Mouse (Mus musculus) heart, postnatal 10 days (tissue): ENCODE results near the gene Vmn1r232. TPM values are rescaled to one million over a fixed set of nuclear protein-coding genes. Genes with fewer than 3 reads are reported as not detected.
A peak's percentile ranks its signal among the peaks of the same experiment; 100 is the strongest.

ENCODE experiments used
- DNase-seq, 2 experiments: peaks; one replicate each; pipeline ENCODE4 v3.0.0; 2021
- intact Hi-C: fragments of 180-260 bp; cut with DNase I; formaldehyde crosslinking; loops from one replicate; pipeline ENCODE4 v1.15.1; 2025
- total RNA-seq, 2 experiments: library from RNA; stranded (reverse); gene quantifications; 2 replicates each; pipeline ENCODE4 v1.2.3; 2021

Gene Vmn1r232
- not detected for total RNA-seq

DNA sequence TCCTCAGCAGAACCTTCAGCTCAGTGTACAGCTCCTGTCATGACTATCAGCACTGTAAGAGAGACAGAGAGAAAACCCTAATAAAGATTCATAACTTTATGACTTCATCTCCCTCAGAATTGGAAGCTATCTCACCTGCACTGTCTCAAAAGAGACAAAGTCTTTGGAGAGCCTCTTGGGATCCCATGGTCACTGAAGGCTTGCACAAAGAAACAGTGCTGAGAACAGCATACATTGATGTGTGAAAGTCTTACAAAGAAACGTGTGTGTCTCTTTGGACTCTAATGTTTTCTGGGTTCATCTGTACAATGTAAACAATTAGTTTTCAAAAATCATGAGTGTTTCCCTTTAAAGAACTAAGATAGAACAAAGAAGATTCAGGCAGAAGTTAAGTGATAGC, at the start of gene Vmn1r232:
Gene Vmn1r232, minus strand, starts transcription at position 101 of the 400 bp plus-strand sequence.
- no peak for DNase-seq
- intact Hi-C loops: no loop called here

DNA sequence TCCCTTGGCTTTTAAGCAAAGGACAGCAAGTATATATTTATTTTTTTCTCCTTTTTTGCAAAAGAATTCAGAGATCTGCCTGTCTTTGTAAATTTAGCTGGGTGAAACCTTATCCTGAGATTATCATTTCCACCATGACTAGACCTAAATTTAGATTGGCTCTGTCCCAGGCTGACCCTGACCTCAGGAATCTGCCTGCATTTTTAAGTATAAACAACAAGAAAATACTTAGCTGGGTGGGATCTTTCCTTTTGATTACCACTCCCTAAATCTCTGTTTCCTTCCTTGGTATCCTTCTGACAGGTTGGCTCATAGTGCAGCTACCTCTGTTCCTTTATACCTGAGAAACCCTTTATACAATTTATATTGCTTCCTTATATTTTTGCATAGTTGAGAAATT, 47.2 kb upstream of the Vmn1r232 start:
- DNase-seq: no peak
- intact Hi-C loops: no loop called here

DNA sequence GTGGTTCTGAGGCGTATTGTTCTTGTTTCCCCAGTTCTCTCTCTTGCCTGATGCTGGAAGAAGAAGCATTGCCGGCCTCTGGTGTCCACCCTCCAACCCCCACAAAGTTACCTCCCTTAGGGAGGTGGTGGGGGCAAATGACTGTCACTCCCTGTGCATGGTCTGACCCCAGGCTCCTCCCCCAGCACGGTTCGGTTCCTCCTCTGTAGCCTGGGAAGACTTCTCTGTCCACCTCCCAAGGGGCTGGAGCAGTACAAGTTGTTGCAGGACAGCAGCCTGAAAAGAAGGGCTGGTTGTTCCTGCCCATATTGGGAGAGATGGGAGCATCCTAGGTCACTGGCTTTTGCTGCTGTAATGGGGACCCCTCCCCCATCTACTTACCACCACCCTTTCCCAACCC, 45.9 kb upstream of the Vmn1r232 start:
- peak; percentile 21 to 22 for DNase-seq
- intact Hi-C loops: no loop called here

DNA sequence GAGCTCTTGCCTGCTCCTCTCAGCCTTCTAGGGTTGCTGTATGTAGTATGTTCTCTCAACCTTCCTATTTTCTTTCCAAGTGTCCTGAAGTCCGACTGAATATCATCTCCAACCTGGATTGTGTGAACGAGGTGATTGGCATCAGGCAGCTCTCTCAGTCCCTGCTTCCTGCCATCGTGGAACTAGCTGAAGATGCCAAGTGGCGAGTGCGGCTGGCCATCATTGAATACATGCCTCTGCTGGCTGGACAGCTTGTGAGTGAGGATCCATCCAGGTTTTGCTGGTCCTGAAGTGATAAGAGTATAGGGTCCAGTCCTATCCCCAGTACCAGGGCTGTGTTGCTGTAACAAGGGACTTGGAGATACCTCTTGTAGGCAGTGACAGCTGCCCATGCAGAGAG, 40.9 kb upstream of the Vmn1r232 start:
- intact Hi-C loops: no loop called here
- DNase-seq: no peak

DNA sequence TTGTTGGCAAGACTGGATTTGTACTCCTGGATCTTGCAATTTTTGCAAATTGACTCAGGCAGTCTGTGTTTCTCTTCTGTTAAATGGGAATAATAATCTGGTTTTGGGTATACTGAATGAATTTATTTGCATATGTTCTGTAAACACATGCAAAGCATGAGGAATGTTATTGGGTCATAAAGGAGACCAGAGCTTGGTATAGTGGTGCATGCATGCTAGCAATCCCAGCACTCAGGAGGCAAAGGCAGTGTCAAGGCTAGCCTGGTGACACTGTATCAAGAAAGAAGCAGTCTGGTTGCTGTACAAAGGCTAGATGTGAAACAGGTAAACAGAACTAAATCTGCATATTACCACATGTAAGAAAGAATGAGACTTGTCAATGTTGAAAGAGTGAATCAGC, 27.1 kb upstream of the Vmn1r232 start:
- intact Hi-C loops: loop anchor here (10.0 kb wide), 2 partner anchors 508 to 588 kb away; partner anchors contain the start of genes Zfp51 and Zfp52
- no peak for DNase-seq

DNA sequence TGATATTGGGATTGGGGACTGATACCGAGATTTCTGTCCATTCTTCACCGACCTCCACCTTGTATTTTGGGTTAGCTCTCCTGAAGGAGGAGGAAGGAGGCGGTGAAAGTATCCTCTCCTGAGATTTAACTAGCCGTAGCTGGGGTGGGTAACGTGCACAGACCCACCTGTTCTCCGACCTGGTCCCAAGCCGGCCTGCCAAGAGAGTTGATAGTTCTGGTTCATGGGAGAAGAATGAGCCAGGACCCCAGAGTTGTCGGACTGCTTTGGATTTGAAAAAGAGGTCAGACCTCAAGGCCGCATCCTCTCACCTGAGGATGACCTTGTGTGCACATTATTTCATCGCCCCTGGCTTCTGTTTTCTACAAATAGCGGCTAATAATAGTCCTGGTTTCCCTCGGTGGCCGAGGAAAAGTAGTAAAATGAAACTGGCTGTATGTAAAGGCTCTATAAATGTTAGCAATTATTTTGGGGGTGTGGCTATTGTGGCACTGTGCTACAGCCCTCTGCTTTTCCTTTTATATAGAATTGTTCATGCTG, 26.6 kb upstream of the Vmn1r232 start:
- intact Hi-C loops: loop anchor here (10.0 kb wide), 2 partner anchors 509 to 589 kb away; partner anchors contain the start of genes Zfp51 and Zfp52
- peak in 1 of 2 experiments; percentile 43 for DNase-seq

DNA sequence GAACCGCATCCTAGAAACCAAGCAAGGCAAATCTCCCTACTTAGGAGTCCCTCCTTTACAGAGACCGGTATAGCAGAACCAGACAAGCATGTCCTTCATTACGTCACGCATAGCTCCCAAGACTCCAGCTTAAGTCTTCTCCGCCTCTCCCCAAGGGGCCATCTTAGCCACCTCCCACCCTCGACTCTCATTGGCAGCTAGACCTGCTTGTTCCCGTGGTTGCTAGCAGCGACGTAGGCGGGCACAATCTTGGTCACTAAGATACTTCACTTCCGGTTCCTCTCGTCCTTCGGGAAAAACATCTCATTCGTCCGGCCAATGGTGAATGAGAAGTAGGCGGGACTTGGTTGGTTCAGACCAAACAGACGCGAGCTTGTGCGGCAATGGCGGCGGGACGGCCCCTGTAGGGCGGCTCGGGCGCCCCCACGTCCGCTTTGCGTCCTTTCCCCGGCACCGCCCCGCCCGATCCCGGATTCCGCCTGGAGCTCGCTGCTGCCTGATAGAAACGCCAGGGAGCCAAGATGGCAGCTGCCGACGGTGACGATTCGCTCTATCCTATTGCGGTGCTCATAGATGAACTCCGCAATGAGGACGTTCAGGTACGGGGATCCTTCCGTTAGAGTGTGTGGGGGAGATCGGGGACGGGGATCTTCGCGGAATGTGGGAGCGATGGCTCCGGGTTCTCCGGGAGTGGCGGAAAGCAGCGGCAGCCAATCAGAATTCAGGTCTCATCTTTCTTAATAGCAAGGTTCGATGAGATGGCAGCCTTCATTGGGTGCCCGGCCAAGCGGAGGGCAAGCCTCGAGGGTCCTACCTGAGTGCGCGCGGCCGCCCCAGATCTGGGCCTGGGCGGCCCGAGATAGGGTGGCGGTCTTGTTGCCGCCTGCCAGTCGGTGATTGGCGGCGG, 25.7 kb upstream of the Vmn1r232 start, which contains the start of gene Ppp2r1a:
Gene Ppp2r1a, plus strand, starts transcription at position 327 of the 907 bp plus-strand sequence.
- intact Hi-C loops: loop anchor here (10.0 kb wide), 2 partner anchors 510 to 590 kb away; partner anchors contain the start of genes Zfp51 and Zfp52
- DNase-seq: peak; percentile 100

DNA sequence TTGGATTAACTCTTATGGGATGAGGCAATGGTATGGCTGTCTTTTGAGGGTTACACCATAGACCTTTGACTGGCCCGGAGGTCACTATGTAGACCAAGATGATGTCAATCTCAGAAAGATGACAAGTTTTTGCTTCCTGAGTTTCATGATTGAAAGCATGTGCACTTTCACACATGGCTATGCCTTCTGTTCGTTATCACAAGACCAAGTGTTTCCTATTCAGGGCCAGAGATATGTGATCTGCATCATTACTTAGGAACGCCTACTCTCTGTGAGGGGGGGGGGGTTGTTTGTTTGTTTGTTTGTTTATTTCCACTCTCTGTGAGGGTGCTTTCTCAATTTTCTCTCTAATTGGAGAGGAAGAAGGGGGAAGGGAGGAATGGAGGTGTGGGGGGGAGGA, 24.7 kb upstream of the Vmn1r232 start:
- no peak for DNase-seq
- intact Hi-C loops: loop anchor here (10.0 kb wide), 2 partner anchors 511 to 591 kb away; partner anchors contain the start of genes Zfp51 and Zfp52

DNA sequence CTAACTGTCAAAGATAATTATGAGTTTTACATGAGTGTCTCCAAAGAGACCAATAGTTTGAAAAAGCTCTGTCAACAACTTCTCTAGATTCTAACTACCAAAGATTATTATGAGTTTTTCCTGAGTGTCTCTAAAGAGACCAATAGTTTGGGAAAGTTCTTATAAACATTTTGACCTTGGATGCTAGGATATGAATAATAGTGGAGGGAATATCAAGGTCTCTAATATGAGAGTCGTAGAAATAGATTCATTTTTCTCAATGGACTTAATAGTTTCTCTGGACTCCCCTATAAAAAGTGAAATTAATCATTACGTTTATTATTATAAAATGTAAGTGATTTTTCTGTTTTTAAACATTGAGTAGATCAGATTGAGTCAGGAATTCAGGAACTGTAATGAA, 14.5 kb downstream of the Vmn1r232 start, which contains the start of gene Vmn1r231:
Gene Vmn1r231, minus strand, starts transcription at position 101 of the 400 bp plus-strand sequence.
- intact Hi-C loops: no loop called here
- no peak for DNase-seq

Other genes with a start within 250 kb of the Vmn1r232 start
- gene Vmn1r226, start 236.9 kb downstream of the Vmn1r232 start, total RNA-seq: not detected
- not detected for gene Vmn1r227, start 189.9 kb downstream of the Vmn1r232 start, total RNA-seq
- gene Vmn1r228, start 133.6 kb downstream of the Vmn1r232 start, total RNA-seq: not detected
- not detected for gene Vmn1r229, start 108.2 kb downstream of the Vmn1r232 start, total RNA-seq
- not detected for gene Vmn1r230, start 79.3 kb downstream of the Vmn1r232 start, total RNA-seq
- not detected for gene Vmn1r231, start 14.6 kb downstream of the Vmn1r232 start, total RNA-seq
- gene Ppp2r1a, start 25.6 kb upstream of the Vmn1r232 start, total RNA-seq: 100 to 1,000 TPM; 266 TPM
- gene Vmn1r233, start 76.8 kb upstream of the Vmn1r232 start, total RNA-seq: not detected
- 10 to 100 TPM; 16.3 to 16.4 TPM for gene Zfp160, start 89.2 kb upstream of the Vmn1r232 start, total RNA-seq